Mouse (Mus musculus): Measurements from ENCODE around the gene Tmtc1.

DNA sequence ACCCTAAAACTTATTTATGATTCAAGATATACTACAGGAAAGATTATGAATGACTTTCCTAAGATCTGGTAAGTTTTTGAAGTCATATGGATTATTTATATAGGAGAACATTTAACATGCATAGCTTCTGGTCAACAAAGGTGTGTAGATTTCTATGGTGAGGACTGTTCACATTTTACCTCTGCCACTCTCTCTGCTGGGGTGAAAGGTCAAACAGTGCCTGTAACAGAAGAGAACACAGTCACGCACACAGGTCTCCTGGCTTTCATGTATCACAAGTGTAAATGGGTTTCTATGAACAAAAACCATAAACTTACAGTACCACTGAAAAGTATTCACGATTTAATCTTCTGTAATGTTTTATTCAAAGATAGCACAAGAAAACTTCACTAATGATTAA is 245.0 kb downstream of the Tmtc1 start:
- TF ChIP-seq POLR2A (IDR thresholded peaks at IDR 0.05; ENCODE audit: insufficient read length, low read depth) (no peak), USF1 (IDR thresholded peaks at IDR 0.05; ENCODE audit: low read depth) (no peak), POLR2AphosphoS2 (IDR thresholded peaks at IDR 0.05; ENCODE audit: insufficient read length, low read depth) (no peak), MAX (IDR thresholded peaks at IDR 0.05; ENCODE audit: low read depth) (no peak), MYOG (IDR thresholded peaks at IDR 0.05; ENCODE audit: control insufficient read depth in 1 of 3, insufficient read depth in 1 of 3, insufficient read length in 2 of 3, low read depth in 2 of 3) (no peak), MYOD1 (IDR thresholded peaks at IDR 0.05; ENCODE audit: control insufficient read depth in 1 of 3, insufficient read length in 2 of 3, low read depth in 2 of 3) (no peak), TCF12 (IDR thresholded peaks at IDR 0.05; ENCODE audit: insufficient read depth, poor library complexity, severe bottlenecking) (no peak), E2F4 (IDR thresholded peaks at IDR 0.05; ENCODE audit: insufficient read depth) (no peak), CEBPB (IDR thresholded peaks at IDR 0.05; ENCODE audit: insufficient read depth, poor library complexity, severe bottlenecking) (no peak), TCF3 (IDR thresholded peaks at IDR 0.05; ENCODE audit: insufficient read length, low read depth) (no peak), REST (IDR thresholded peaks at IDR 0.05; ENCODE audit: insufficient read depth, insufficient read length) (no peak), SRF (IDR thresholded peaks at IDR 0.05; ENCODE audit: control insufficient read depth, insufficient read length, low read depth) (no peak)

Data from myocyte (in vitro differentiated cells).